Mouse (Mus musculus): ENCODE measurements around the gene Snrpe. TPM values are rescaled to one million over a fixed set of nuclear protein-coding genes. Genes with fewer than 3 reads are reported as not detected.

Snrpe gene
- total RNA-seq, 4 experiments from 2014 or later = 55.0 to 65.3 (median 63.9) TPM

Other genes with a start within 250 kb of the Snrpe start
- gene Etnk2, start 246.7 kb downstream of the Snrpe start, total RNA-seq (2022) = 1 to 10 TPM; 7.1 to 9.9 (median 7.9) TPM
- gene Sox13, start 185.9 kb downstream of the Snrpe start, total RNA-seq (2022) = 10 to 100 TPM in 3 of 4 experiments, 1 to 10 TPM in 1; 8.0 to 12.5 (median 11.4) TPM
- 1 to 10 TPM; 7.0 to 9.4 (median 7.3) TPM for gene Zbed6, start 50.6 kb upstream of the Snrpe start, total RNA-seq (2022)
- 10 to 100 TPM; 22.9 to 26.3 (median 25.1) TPM for gene Gm38394, start 51.0 kb upstream of the Snrpe start, total RNA-seq (2022)
- gene Lax1, start 79.8 kb upstream of the Snrpe start, total RNA-seq (2022) = under 1 TPM in 2 of 4 experiments, not detected in 2; 0.15 to 0.37 TPM
- gene Atp2b4, start 190.8 kb upstream of the Snrpe start, total RNA-seq (2022) = 100 to 1,000 TPM; 184 to 229 (median 204) TPM